ENCODE assay signal across 9 mouse cellular contexts in the genomic region with DNA sequence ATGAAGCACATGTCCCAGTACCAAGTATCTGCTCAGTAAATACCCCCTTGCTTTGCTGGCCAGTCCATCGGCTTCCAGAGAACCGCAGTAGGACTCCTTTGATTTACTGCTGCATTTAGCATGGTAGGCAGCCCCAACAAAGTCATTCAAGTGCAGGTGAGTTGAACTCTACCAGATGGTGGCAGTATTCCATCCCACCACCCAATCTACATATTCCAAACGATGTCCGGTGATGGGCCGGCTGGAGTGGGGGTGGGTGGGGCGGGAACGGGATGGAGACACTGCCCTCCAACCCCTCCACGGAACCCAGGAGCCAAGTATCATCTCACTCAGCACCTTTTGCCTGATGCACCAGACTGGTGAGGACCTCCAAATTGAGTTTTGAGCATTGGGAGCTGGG. TPM values are rescaled to one million over a fixed set of nuclear protein-coding genes. Genes with fewer than 3 reads are reported as not detected.
DNase-seq lines count a peak whose midpoint lies in the region; ATAC-seq and TF ChIP-seq lines count a peak whose summit lies in the region.
"Had no signal": no experiment of that assay in that cellular context is flagged by ENCODE, and none has a peak within 500 bp of the region (broad histone marks: within the 10 kb centered on the region; RNA-seq: fewer than 3 reads in every experiment).

No protein-coding gene starts in this region.

- no peaks in the 10 kb centered on the region for H3K9me3 ChIP-seq in forebrain, embryonic 15.5 days
- H3K9me3 ChIP-seq in liver, embryonic 14.5 days (ENCODE audit: control insufficient read depth, low read length): no peaks in the 10 kb centered on the region

- peak overlapping the region; percentile 33 for H3K4me2 ChIP-seq in forebrain, embryonic 15.5 days (replicated peaks)
- peak overlapping the region; percentile 33; the same call in 1 of the 2 replicates for H3K4me2 ChIP-seq in liver, embryonic 14.5 days (ENCODE audit: low read depth)

- TF ChIP-seq CTCF in liver, embryonic 14.5 days (IDR thresholded peaks at IDR 0.05; ENCODE audit: low read depth): peak; percentile 34; the same call in 1 of the 2 replicates

- peak overlapping the region; percentile 16 for H3K4me3 ChIP-seq in forebrain, embryonic 15.5 days
- no peak overlapping the region for H3K4me3 ChIP-seq in liver, embryonic 14.5 days (ENCODE audit: insufficient read depth in 1 of 2, low read depth in 2 of 2, low read length in 2 of 2)

- H3K27ac ChIP-seq in forebrain, embryonic 15.5 days (replicated peaks): no peak overlapping the region
- H3K27ac ChIP-seq in liver, embryonic 14.5 days: no peak overlapping the region

- DNase-seq in cerebellum, adult 9-10 months: peak; percentile 48
- DNase-seq in cerebellum, adult 11 months: no peak
- peak; percentile 44 for DNase-seq in CD4-positive helper T cell, adult 2 months (ENCODE audit: low read depth, low spot score)
- no peak for DNase-seq in liver, embryonic 14.5 days (ENCODE audit: low read depth in 3 of 3, low spot score in 3 of 3)
- no peak for DNase-seq in layer of hippocampus, postnatal 25 days (ENCODE audit: extremely low spot score in 1 of 2, low spot score in 1 of 2)
- no peak for DNase-seq in adrenal gland, postnatal 36 days

- peaks cover 31% of the 10 kb centered on the region for H3K27me3 ChIP-seq in forebrain, embryonic 15.5 days
- peaks cover 46% of the 10 kb centered on the region for H3K27me3 ChIP-seq in liver, embryonic 14.5 days (ENCODE audit: control insufficient read depth, insufficient read depth, low read length)

- no peaks in the 10 kb centered on the region for H3K36me3 ChIP-seq in forebrain, embryonic 15.5 days
- peaks cover 3% of the 10 kb centered on the region; the same call in 1 of the 2 replicates for H3K36me3 ChIP-seq in liver, embryonic 14.5 days (replicated peaks; ENCODE audit: control insufficient read depth, insufficient read depth, low read depth)

- WGBS in forebrain, embryonic 15.5 days: 15% methylated on average over 8 of the region's 8 CpGs
- WGBS in liver, embryonic 14.5 days (ENCODE audit: insufficient replicate concordance): 12% methylated on average over 8 of the region's 8 CpGs

- no peak for ATAC-seq in forebrain, embryonic 15.5 days (replicated peaks)
- ATAC-seq in liver, embryonic 14.5 days (ENCODE audit: insufficient read depth): no peak
- no peak for ATAC-seq in erythroblast, adult 5-6 weeks (replicated peaks; ENCODE audit: low FRiP score, poor library complexity, severe bottlenecking)

- H3K9ac ChIP-seq in forebrain, embryonic 15.5 days (replicated peaks): no peak overlapping the region
- H3K9ac ChIP-seq in liver, embryonic 14.5 days (replicated peaks): no peak overlapping the region

- TF ChIP-seq EP300 in liver, embryonic 14.5 days (IDR thresholded peaks at IDR 0.05; ENCODE audit: low read depth): no peak

- H3K4me1 ChIP-seq in forebrain, embryonic 15.5 days: peaks cover 45% of the 10 kb centered on the region
- peaks cover 29 to 32% of the 10 kb centered on the region in 2 experiments for H3K4me1 ChIP-seq in liver, embryonic 14.5 days (replicated peaks; ENCODE audit: control insufficient read depth in 2 of 2, insufficient read depth in 2 of 2, low read length in 1 of 2)

RNA-seq across cellular contexts. Expression of a gene that starts 1.8 kb away (rescaled TPM):
- 113 and 118 TPM in 2 replicates for polyA plus RNA-seq in forebrain, embryonic 15.5 days (2015; fragmentation: Nextera tagmentation; extraction: Ambion mirVana)
- polyA plus RNA-seq in liver, embryonic 14.5 days (2012; rRNA removed): 41.6 and 53.5 TPM in 2 replicates
- 51.1 and 55.4 TPM in 2 replicates for polyA plus RNA-seq in liver, embryonic 14.5 days (2014; fragmentation: Nextera tagmentation; extraction: Ambion mirVana)
- 34.9 and 47.3 TPM in 2 replicates for total RNA-seq in erythroblast, adult 5-6 weeks (2015; ENCODE audit: low replicate concordance)
- 39.6 and 46.4 TPM in 2 replicates for total RNA-seq in erythroblast, adult 5-6 weeks (2017; ENCODE audit: low replicate concordance)
- total RNA-seq in layer of hippocampus, postnatal 25 days (2021): 1 to 10 TPM; 4.4 to 6.2 TPM
- 1 to 10 TPM; 7.6 to 7.7 TPM for total RNA-seq in adrenal gland, postnatal 36 days (2021)

RNA-seq across cellular contexts. Expression of a gene that starts 16.9 kb away (rescaled TPM):
- 26.0 and 30.4 TPM in 2 replicates for polyA plus RNA-seq in forebrain, embryonic 15.5 days (2015; fragmentation: Nextera tagmentation; extraction: Ambion mirVana)
- 0.15 and 0.34 TPM in 2 replicates for polyA plus RNA-seq in liver, embryonic 14.5 days (2012; rRNA removed)
- 0.04 and 0.06 TPM in 2 replicates for polyA plus RNA-seq in liver, embryonic 14.5 days (2014; fragmentation: Nextera tagmentation; extraction: Ambion mirVana)
- not detected in 2 replicates for total RNA-seq in erythroblast, adult 5-6 weeks (2015; ENCODE audit: low replicate concordance)
- total RNA-seq in erythroblast, adult 5-6 weeks (2017; ENCODE audit: low replicate concordance): not detected in 2 replicates
- 10 to 100 TPM; 29.6 to 32.0 TPM for total RNA-seq in layer of hippocampus, postnatal 25 days (2021)
- total RNA-seq in adrenal gland, postnatal 36 days (2021): under 1 TPM; 0.53 to 0.56 TPM
- total RNA-seq: hematopoietic stem cell, adult 5-6 weeks had no signal

RNA-seq across cellular contexts. Expression of a gene that starts 48.6 kb away (rescaled TPM):
- 121 and 124 TPM in 2 replicates for polyA plus RNA-seq in forebrain, embryonic 15.5 days (2015; fragmentation: Nextera tagmentation; extraction: Ambion mirVana)
- polyA plus RNA-seq in liver, embryonic 14.5 days (2012; rRNA removed): 6.7 and 6.9 TPM in 2 replicates
- 4.4 and 4.8 TPM in 2 replicates for polyA plus RNA-seq in liver, embryonic 14.5 days (2014; fragmentation: Nextera tagmentation; extraction: Ambion mirVana)
- total RNA-seq in erythroblast, adult 5-6 weeks (2015; ENCODE audit: low replicate concordance): 4.8 and 13.3 TPM in 2 replicates
- 3.9 and 14.8 TPM in 2 replicates for total RNA-seq in erythroblast, adult 5-6 weeks (2017; ENCODE audit: low replicate concordance)
- total RNA-seq in layer of hippocampus, postnatal 25 days (2021): 100 to 1,000 TPM; 101 to 117 TPM
- total RNA-seq in adrenal gland, postnatal 36 days (2021): 10 to 100 TPM; 40.8 to 51.2 TPM

RNA-seq across cellular contexts. Expression of a gene that starts 52.0 kb away (rescaled TPM):
- not detected in 2 replicates for polyA plus RNA-seq in forebrain, embryonic 15.5 days (2015; fragmentation: Nextera tagmentation; extraction: Ambion mirVana)
- not detected in 2 replicates for polyA plus RNA-seq in liver, embryonic 14.5 days (2012; rRNA removed)
- polyA plus RNA-seq in liver, embryonic 14.5 days (2014; fragmentation: Nextera tagmentation; extraction: Ambion mirVana): not detected in 2 replicates
- not detected in 2 replicates for total RNA-seq in erythroblast, adult 5-6 weeks (2015; ENCODE audit: low replicate concordance)
- not detected in 2 replicates for total RNA-seq in erythroblast, adult 5-6 weeks (2017; ENCODE audit: low replicate concordance)
- total RNA-seq in layer of hippocampus, postnatal 25 days (2021): 1 to 10 TPM; 5.3 to 9.0 TPM
- 10 to 100 TPM; 19.6 to 24.6 TPM for total RNA-seq in adrenal gland, postnatal 36 days (2021)
- total RNA-seq: hematopoietic stem cell, adult 5-6 weeks had no signal

RNA-seq across cellular contexts. Expression of a gene that starts 52.1 kb away (rescaled TPM):
- not detected in 2 replicates for polyA plus RNA-seq in forebrain, embryonic 15.5 days (2015; fragmentation: Nextera tagmentation; extraction: Ambion mirVana)
- polyA plus RNA-seq in liver, embryonic 14.5 days (2012; rRNA removed): not detected in 2 replicates
- polyA plus RNA-seq in liver, embryonic 14.5 days (2014; fragmentation: Nextera tagmentation; extraction: Ambion mirVana): not detected in 2 replicates
- not detected in 2 replicates for total RNA-seq in erythroblast, adult 5-6 weeks (2015; ENCODE audit: low replicate concordance)
- not detected in 2 replicates for total RNA-seq in erythroblast, adult 5-6 weeks (2017; ENCODE audit: low replicate concordance)
- total RNA-seq in layer of hippocampus, postnatal 25 days (2021): not detected
- total RNA-seq in adrenal gland, postnatal 36 days (2021): not detected
- total RNA-seq: hematopoietic stem cell, adult 5-6 weeks had no signal

Comparison
In these comparisons a context has a peak if more than half of its experiments do, and no peak if none do; other contexts are left out.
1. DNase-seq: peak in cerebellum, adult 9-10 months (single experiment) and CD4-positive helper T cell, adult 2 months (single experiment); none in cerebellum, adult 11 months (single experiment), liver, embryonic 14.5 days (0 of 3), layer of hippocampus, postnatal 25 days (0 of 2) and adrenal gland, postnatal 36 days (0 of 2).
2. RNA of a gene that starts 1.8 kb away (total RNA-seq): 34.9 to 47.3 TPM in erythroblast, adult 5-6 weeks; 7.6 to 7.7 TPM in adrenal gland, postnatal 36 days and 4.4 to 6.2 TPM in layer of hippocampus, postnatal 25 days; every median in the first group is over 4 times any median in the second.
3. RNA of a gene that starts 16.9 kb away (total RNA-seq): 29.6 to 32.0 TPM in layer of hippocampus, postnatal 25 days; 0.53 to 0.56 TPM in adrenal gland, postnatal 36 days and not detected in erythroblast, adult 5-6 weeks; every median in the first group is over 10 times any median in the second.